In the genomic region with DNA sequence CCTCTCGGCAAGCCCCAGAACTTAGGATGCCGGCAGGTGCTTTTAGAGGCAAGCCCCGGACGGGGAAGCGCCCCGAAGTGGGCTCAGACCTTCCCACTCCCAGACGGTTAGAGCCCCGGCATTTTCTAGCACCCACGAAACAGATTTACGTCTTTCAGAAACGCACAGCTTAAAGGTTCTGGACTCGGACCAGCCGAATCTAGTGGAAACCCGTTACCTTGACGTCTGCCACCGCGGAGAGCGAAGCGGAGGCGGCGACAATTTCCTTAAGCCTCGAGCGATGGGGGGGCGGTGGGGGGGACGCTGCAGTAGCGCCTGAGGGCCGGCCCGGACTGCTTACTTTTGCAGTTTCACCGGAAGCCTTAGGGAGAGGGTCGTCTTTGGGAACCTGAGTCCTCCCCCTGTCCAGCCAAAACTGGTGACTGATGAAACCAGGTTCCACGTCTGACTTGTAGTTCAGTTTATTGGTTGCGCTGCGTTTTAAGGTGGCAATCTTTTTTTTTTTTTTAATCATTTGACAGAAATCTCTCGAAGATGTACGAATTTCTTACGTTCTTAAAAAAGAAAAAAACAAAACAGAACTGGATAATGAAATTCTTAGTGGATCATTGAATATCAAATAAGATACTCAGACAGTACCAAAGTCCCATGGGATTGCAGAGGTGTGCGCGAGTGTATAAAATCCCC, we compare ENCODE assay signal across 8 mouse cellular contexts. TPM values are rescaled to one million over a fixed set of nuclear protein-coding genes. Genes with fewer than 3 reads are reported as not detected.
DNase-seq lines count a peak whose midpoint lies in the region; ATAC-seq lines count a peak whose summit lies in the region.

No protein-coding gene starts in this region.

- peak overlapping the region; percentile 59 for H3K27ac ChIP-seq in forebrain, embryonic 11.5 days (ENCODE audit: low read depth, low read length)
- peak overlapping the region; percentile 95 for H3K27ac ChIP-seq in hindbrain, embryonic 10.5 days

- no peaks in the 10 kb centered on the region for H3K36me3 ChIP-seq in forebrain, embryonic 11.5 days (ENCODE audit: control insufficient read depth, insufficient read depth, low read length)
- H3K36me3 ChIP-seq in hindbrain, embryonic 10.5 days: no peaks in the 10 kb centered on the region

- peak; percentile 21 for DNase-seq in gastrocnemius, adult 18-20 months (ENCODE audit: low spot score)
- DNase-seq in gastrocnemius, postnatal 36 days: no peak
- DNase-seq in adrenal gland, adult 18-20 months (ENCODE audit: low spot score in 2 of 2): peak; percentile 43 to 53
- peak; percentile 75 for DNase-seq in forebrain, embryonic 11.5 days (ENCODE audit: low spot score)
- peak; percentile 63 for DNase-seq in hindbrain, embryonic 10.5 days (ENCODE audit: low spot score)
- peak; percentile 17 to 24 for DNase-seq in layer of hippocampus, adult 8-10 months (ENCODE audit: low spot score in 2 of 2)
- DNase-seq in lung, postnatal 36 days: peak; percentile 39
- peak; percentile 39 for DNase-seq in right cerebral cortex, postnatal 14 days

- ATAC-seq in forebrain, embryonic 11.5 days (replicated peaks; ENCODE audit: low FRiP score): peak; percentile 52

- H3K9ac ChIP-seq in forebrain, embryonic 11.5 days (ENCODE audit: low read length): peak overlapping the region; percentile 95

- H3K4me2 ChIP-seq in forebrain, embryonic 11.5 days (ENCODE audit: low read depth, low read length, severe bottlenecking): peak overlapping the region; percentile 88

- WGBS in forebrain, embryonic 11.5 days: 1% methylated on average over 38 of the region's 38 CpGs
- 2% methylated on average over 38 of the region's 38 CpGs for WGBS in hindbrain, embryonic 10.5 days

- H3K27me3 ChIP-seq in forebrain, embryonic 11.5 days (ENCODE audit: control insufficient read depth, insufficient read depth, low read length): peaks cover 2% of the 10 kb centered on the region; the same call in 1 of the 2 replicates
- peaks cover 18% of the 10 kb centered on the region for H3K27me3 ChIP-seq in hindbrain, embryonic 10.5 days (ENCODE audit: insufficient read depth, poor library complexity, severe bottlenecking)

- H3K9me3 ChIP-seq in forebrain, embryonic 11.5 days (ENCODE audit: control insufficient read depth, low read length): no peaks in the 10 kb centered on the region
- H3K9me3 ChIP-seq in hindbrain, embryonic 10.5 days: no peaks in the 10 kb centered on the region

- no peaks in the 10 kb centered on the region for H3K4me1 ChIP-seq in forebrain, embryonic 11.5 days (replicated peaks; ENCODE audit: control insufficient read depth, insufficient read depth, low read length)
- H3K4me1 ChIP-seq in hindbrain, embryonic 10.5 days (replicated peaks): peaks cover 6% of the 10 kb centered on the region; the same call in 1 of the 2 replicates

- H3K4me3 ChIP-seq in forebrain, embryonic 11.5 days (ENCODE audit: low read depth, low read length): peak overlapping the region; percentile 85
- peak overlapping the region; percentile 85 for H3K4me3 ChIP-seq in hindbrain, embryonic 10.5 days

- intact Hi-C loops in gastrocnemius, postnatal 36 days (cut with DNase I): no loop called here

RNA-seq across cellular contexts. Expression of a gene that starts 0.7 kb away (rescaled TPM):
- 1 to 10 TPM; 4.7 to 6.6 TPM for total RNA-seq in gastrocnemius, adult 18-20 months (2021)
- 1 to 10 TPM; 5.8 to 6.7 TPM for total RNA-seq in gastrocnemius, postnatal 36 days (2021)
- total RNA-seq in adrenal gland, adult 18-20 months (2021): 10 to 100 TPM; 78.7 to 79.2 TPM
- 39.1 and 43.4 TPM in 2 replicates for polyA plus RNA-seq in forebrain, embryonic 11.5 days (2014; fragmentation: Nextera tagmentation; extraction: Ambion mirVana)
- polyA plus RNA-seq in hindbrain, embryonic 10.5 days (2016; fragmentation: Nextera tagmentation; extraction: Ambion mirVana): 38.7 and 42.9 TPM in 2 replicates
- 10 to 100 TPM; 43.5 to 56.5 (median 47.7) TPM for total RNA-seq in layer of hippocampus, adult 8-10 months (2022)

Comparison
In these comparisons a context has a peak if more than half of its experiments do, and no peak if none do; other contexts are left out.
1. DNase-seq: peak in gastrocnemius, adult 18-20 months (single experiment), adrenal gland, adult 18-20 months (2 of 2), forebrain, embryonic 11.5 days (single experiment), hindbrain, embryonic 10.5 days (single experiment), layer of hippocampus, adult 8-10 months (2 of 2), lung, postnatal 36 days (single experiment) and right cerebral cortex, postnatal 14 days (single experiment); none in gastrocnemius, postnatal 36 days (0 of 2).
2. RNA of a gene that starts 0.7 kb away (total RNA-seq): 78.7 to 79.2 TPM in adrenal gland, adult 18-20 months and 43.5 to 56.5 TPM in layer of hippocampus, adult 8-10 months; 5.8 to 6.7 TPM in gastrocnemius, postnatal 36 days and 4.7 to 6.6 TPM in gastrocnemius, adult 18-20 months; every median in the first group is over 4 times any median in the second.